8 mouse cellular contexts compared by ENCODE assay signal in genomic region chr2:35702608-35703007, GRCm38 (mm10).
DNase-seq lines count a peak whose midpoint lies in the region; ATAC-seq and TF ChIP-seq lines count a peak whose summit lies in the region.

No protein-coding gene starts in this region.

- no peaks in the 10 kb centered on the region for H3K27me3 ChIP-seq in intestine, embryonic 14.5 days (replicated peaks; ENCODE audit: control insufficient read depth, insufficient read depth, low read length)
- H3K27me3 ChIP-seq in intestine, postnatal 0 days (replicated peaks; ENCODE audit: control insufficient read depth, insufficient read depth, low read length): no peaks in the 10 kb centered on the region
- no peaks in the 10 kb centered on the region for H3K27me3 ChIP-seq in forebrain, embryonic 11.5 days (ENCODE audit: control insufficient read depth, insufficient read depth, low read length)
- H3K27me3 ChIP-seq in limb, embryonic 14.5 days (ENCODE audit: control insufficient read depth, insufficient read depth, low read length): no peaks in the 10 kb centered on the region

- H3K4me1 ChIP-seq in intestine, embryonic 14.5 days (replicated peaks; ENCODE audit: control insufficient read depth, insufficient read depth, low read length): peaks cover 27% of the 10 kb centered on the region
- H3K4me1 ChIP-seq in intestine, postnatal 0 days (replicated peaks; ENCODE audit: control insufficient read depth, insufficient read depth, low read length): 0 out of 2 replicates have a peak, but pooled peaks cover 6% of the 10 kb centered on the region
- peaks cover 14% of the 10 kb centered on the region for H3K4me1 ChIP-seq in cortical plate, adult 2 months (ENCODE audit: control insufficient read depth, insufficient read depth, low read length)
- H3K4me1 ChIP-seq in forebrain, embryonic 11.5 days (replicated peaks; ENCODE audit: control insufficient read depth, insufficient read depth, low read length): peaks cover 4% of the 10 kb centered on the region; the same call in 1 of the 2 replicates
- peaks cover 44% of the 10 kb centered on the region for H3K4me1 ChIP-seq in limb, embryonic 14.5 days (ENCODE audit: control insufficient read depth, insufficient read depth, low read length)

- H3K9ac ChIP-seq in intestine, embryonic 14.5 days (ENCODE audit: low read length): no peak overlapping the region
- no peak overlapping the region for H3K9ac ChIP-seq in intestine, postnatal 0 days (ENCODE audit: low read depth, low read length)
- H3K9ac ChIP-seq in forebrain, embryonic 11.5 days (ENCODE audit: low read length): no peak overlapping the region
- no peak overlapping the region for H3K9ac ChIP-seq in limb, embryonic 14.5 days (ENCODE audit: low read depth, low read length, severe bottlenecking)

- no peak for TF ChIP-seq POLR2A in cortical plate, adult 2 months (IDR thresholded peaks at IDR 0.05; ENCODE audit: extremely low read depth, insufficient read depth, low read length)
- no peak for TF ChIP-seq POLR2A in limb, embryonic 14.5 days (IDR thresholded peaks at IDR 0.05; ENCODE audit: borderline replicate concordance, extremely low read depth, insufficient read depth, insufficient read length)

- TF ChIP-seq CTCF in intestine, postnatal 0 days (IDR thresholded peaks at IDR 0.05; ENCODE audit: low read depth): no peak
- no peak for TF ChIP-seq CTCF in cortical plate, adult 2 months (IDR thresholded peaks at IDR 0.05; ENCODE audit: extremely low read depth, insufficient read depth, low read length)

- no peak for DNase-seq in intestine, embryonic 14.5 days (ENCODE audit: low spot score)
- DNase-seq in forebrain, embryonic 11.5 days (ENCODE audit: low spot score): peak; percentile 64
- DNase-seq in limb, embryonic 14.5 days (ENCODE audit: low spot score): no peak
- DNase-seq in spleen, adult 12 weeks (ENCODE audit: low spot score): no peak
- DNase-seq in urinary bladder, postnatal 4 days (ENCODE audit: low spot score in 2 of 2): no peak
- no peak for DNase-seq in layer of hippocampus, postnatal 36 days

- H3K9me3 ChIP-seq in intestine, embryonic 14.5 days (ENCODE audit: control insufficient read depth, low read length): no peaks in the 10 kb centered on the region
- H3K9me3 ChIP-seq in intestine, postnatal 0 days (ENCODE audit: control insufficient read depth): no peaks in the 10 kb centered on the region
- no peaks in the 10 kb centered on the region for H3K9me3 ChIP-seq in forebrain, embryonic 11.5 days (ENCODE audit: control insufficient read depth, low read length)
- no peaks in the 10 kb centered on the region for H3K9me3 ChIP-seq in limb, embryonic 14.5 days (ENCODE audit: control insufficient read depth, low read length)

- WGBS in intestine, embryonic 14.5 days: 90% methylated on average over 6 of the region's 6 CpGs
- 74% methylated on average over 6 of the region's 6 CpGs for WGBS in intestine, postnatal 0 days
- 43% methylated on average over 6 of the region's 6 CpGs for WGBS in forebrain, embryonic 11.5 days
- 70% methylated on average over 6 of the region's 6 CpGs for WGBS in limb, embryonic 14.5 days

- H3K4me3 ChIP-seq in intestine, embryonic 14.5 days (ENCODE audit: low read depth, low read length): no peak overlapping the region
- H3K4me3 ChIP-seq in intestine, postnatal 0 days (ENCODE audit: low read depth, low read length): no peak overlapping the region
- no peak overlapping the region for H3K4me3 ChIP-seq in cortical plate, adult 2 months (ENCODE audit: insufficient read depth, low read length)
- no peak overlapping the region for H3K4me3 ChIP-seq in forebrain, embryonic 11.5 days (ENCODE audit: low read depth, low read length)
- H3K4me3 ChIP-seq in limb, embryonic 14.5 days (replicated peaks; ENCODE audit: low read length): no peak overlapping the region

- 0 out of 2 replicates have a peak overlapping the region, but pooled peaks have one; percentile 62 for H3K27ac ChIP-seq in intestine, embryonic 14.5 days (ENCODE audit: low read depth)
- no peak overlapping the region for H3K27ac ChIP-seq in intestine, postnatal 0 days (ENCODE audit: low read depth, low read length)
- peak overlapping the region; percentile 48; the same call in 1 of the 2 replicates for H3K27ac ChIP-seq in cortical plate, adult 2 months (ENCODE audit: insufficient read depth, low read length)
- no peak overlapping the region for H3K27ac ChIP-seq in forebrain, embryonic 11.5 days (ENCODE audit: low read depth, low read length)
- peak overlapping the region; percentile 43; the same call in 1 of the 2 replicates for H3K27ac ChIP-seq in limb, embryonic 14.5 days (replicated peaks; ENCODE audit: low read depth, low read length)

- H3K36me3 ChIP-seq in intestine, embryonic 14.5 days (ENCODE audit: control insufficient read depth, insufficient read depth, low read length): no peaks in the 10 kb centered on the region
- H3K36me3 ChIP-seq in intestine, postnatal 0 days (ENCODE audit: control insufficient read depth, insufficient read depth): peaks cover 14% of the 10 kb centered on the region; the same call in 1 of the 2 replicates
- no peaks in the 10 kb centered on the region for H3K36me3 ChIP-seq in forebrain, embryonic 11.5 days (ENCODE audit: control insufficient read depth, insufficient read depth, low read length)
- peaks cover 9% of the 10 kb centered on the region for H3K36me3 ChIP-seq in limb, embryonic 14.5 days (ENCODE audit: control insufficient read depth, insufficient read depth, low read length)

- no peak overlapping the region for H3K4me2 ChIP-seq in intestine, embryonic 14.5 days (ENCODE audit: low read length)
- H3K4me2 ChIP-seq in intestine, postnatal 0 days (replicated peaks; ENCODE audit: low read depth): no peak overlapping the region
- H3K4me2 ChIP-seq in forebrain, embryonic 11.5 days (ENCODE audit: low read depth, low read length, severe bottlenecking): no peak overlapping the region
- no peak overlapping the region for H3K4me2 ChIP-seq in limb, embryonic 14.5 days (replicated peaks; ENCODE audit: low read depth, low read length, severe bottlenecking)

- no peak for ATAC-seq in intestine, embryonic 14.5 days (replicated peaks; ENCODE audit: low FRiP score, low TSS enrichment, low read depth)
- ATAC-seq in intestine, postnatal 0 days: no peak
- peak; percentile 40; the same call in 1 of the 2 replicates for ATAC-seq in forebrain, embryonic 11.5 days (replicated peaks; ENCODE audit: low FRiP score)
- ATAC-seq in limb, embryonic 14.5 days (ENCODE audit: low FRiP score, low read depth): no peak

Comparison
In these comparisons a context has a peak if more than half of its experiments do, and no peak if none do; other contexts are left out.
1. H3K27ac ChIP-seq: peak in intestine, embryonic 14.5 days (single experiment), cortical plate, adult 2 months (single experiment) and limb, embryonic 14.5 days (single experiment); none in intestine, postnatal 0 days (single experiment) and forebrain, embryonic 11.5 days (single experiment).